Mouse (Mus musculus) liver, adult 2 months (tissue): ENCODE results near the gene Brd2.

Experiments used
- CTCF ChIP-seq: fragments of 200-500 bp; IDR thresholded peaks from 2 replicates; pipeline ENCODE4 v1.5.1; 2011; ENCODE audit warnings: low read depth, low read length, control low read depth
- POLR2A ChIP-seq: fragments of 200-500 bp; IDR thresholded peaks from 2 replicates; pipeline ENCODE4 v1.6.1; 2011; ENCODE audit warnings: low read length, control low read depth; ENCODE audit not compliant: insufficient read depth; ENCODE audit errors: extremely low read depth

DNA sequence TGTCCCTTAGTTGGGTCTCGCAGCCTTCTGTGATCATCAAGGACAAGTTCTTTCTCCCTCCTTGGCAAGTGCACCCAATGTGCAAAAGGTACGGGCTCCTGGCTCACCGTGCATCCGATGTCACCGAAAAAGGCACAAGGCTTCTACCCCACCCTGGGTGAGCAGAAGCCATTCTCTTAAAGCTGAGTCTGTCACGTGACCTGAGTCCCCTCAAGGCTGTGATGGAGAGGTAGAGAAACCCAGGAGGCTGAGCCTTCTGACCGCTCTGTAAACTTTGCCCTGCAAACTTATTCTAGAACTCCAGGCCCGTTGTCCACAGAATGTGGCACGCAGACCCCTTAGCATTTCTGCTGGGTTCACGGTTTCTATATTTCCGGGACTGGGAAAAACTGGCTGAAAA, 43.4 kb downstream of the Brd2 start:
- no peak for TF ChIP-seq POLR2A
- no peak for TF ChIP-seq CTCF
